Mouse (Mus musculus): ENCODE measurements around the gene Hpse2. TPM values are rescaled to one million over a fixed set of nuclear protein-coding genes. Genes with fewer than 3 reads are reported as not detected.

The Hpse2 gene
- polyA plus RNA-seq, 1 experiment from 2014 or later: 0.08 TPM

DNA sequence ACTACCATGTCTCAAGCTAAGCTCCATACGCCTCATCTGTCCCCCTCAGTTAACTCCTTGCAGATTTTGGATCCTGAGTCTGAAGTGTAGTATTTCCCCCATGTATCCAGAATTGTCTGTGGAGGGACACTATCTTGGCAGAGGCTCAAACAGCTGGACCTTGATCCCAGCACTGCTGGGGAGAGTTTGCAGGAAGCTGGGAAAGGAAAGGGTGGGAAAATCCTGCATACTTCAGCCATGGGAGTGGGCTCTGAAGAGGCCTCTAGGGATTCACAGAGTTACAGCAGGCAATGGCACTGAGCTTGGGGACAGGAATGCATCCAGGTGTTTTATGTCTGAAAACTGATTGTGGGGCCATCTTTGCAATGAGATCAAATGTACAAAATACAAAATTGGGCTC is 450.6 kb downstream of the Hpse2 start:
- no peak overlapping the region for H3K4me3 ChIP-seq (replicated peaks; ENCODE audit: low read depth, low read length)
- H3K27me3 ChIP-seq (ENCODE audit: insufficient read depth, low read length): no peaks in the 10 kb centered on the region
- H3K4me1 ChIP-seq (replicated peaks; ENCODE audit: insufficient read depth, low read length): no peaks in the 10 kb centered on the region
- no peak overlapping the region for H3K4me2 ChIP-seq (ENCODE audit: low read length)
- TF ChIP-seq CTCF (IDR thresholded peaks at IDR 0.05; ENCODE audit: low read depth): no peak
- DNase-seq (ENCODE audit: low spot score) (peak; percentile 46), ATAC-seq (replicated peaks; ENCODE audit: low FRiP score, low read depth) (no peak)
- H3K9ac ChIP-seq (ENCODE audit: low read depth, low read length): no peak overlapping the region
- H3K27ac ChIP-seq: no peak overlapping the region
- no peaks in the 10 kb centered on the region for H3K36me3 ChIP-seq (ENCODE audit: insufficient read depth, low read length)
- 65% methylated on average over 1 of the region's 1 CpGs for WGBS
- H3K9me3 ChIP-seq (replicated peaks; ENCODE audit: low read length): 0 out of 2 replicates have a peak, but pooled peaks cover under 1% of the 10 kb centered on the region

DNA sequence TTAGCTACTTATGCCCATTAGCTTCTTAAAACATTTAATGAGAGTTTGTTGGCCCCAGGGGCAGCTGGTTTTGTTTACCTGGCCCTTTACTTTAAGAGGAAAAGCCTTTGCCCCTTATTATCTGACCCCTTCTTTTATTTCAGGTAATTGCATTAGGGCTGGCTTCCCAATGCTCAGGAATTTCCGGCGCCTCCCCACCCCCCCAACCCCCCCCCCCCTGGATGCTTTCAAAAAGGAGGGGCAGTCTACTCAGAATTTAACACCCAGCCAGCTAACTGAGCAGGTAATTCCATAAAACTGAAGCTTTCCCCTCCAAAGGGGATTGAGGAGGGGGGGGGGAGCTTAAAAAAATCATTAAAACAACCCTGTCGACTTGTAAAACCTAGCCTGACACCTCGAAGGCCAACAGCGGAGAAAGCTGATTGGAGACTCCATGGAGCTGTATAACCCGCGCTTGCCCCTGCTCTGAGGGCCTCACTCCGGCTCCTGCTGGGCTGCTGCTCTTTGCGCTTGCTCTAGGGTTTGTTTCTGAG is 451.4 kb downstream of the Hpse2 start:
- Histone ChIP-seq H3K27me3 (ENCODE audit: insufficient read depth, low read length) (no peaks in the 10 kb centered on the region), H3K9ac (ENCODE audit: low read depth, low read length) (no peak overlapping the region), H3K9me3 (replicated peaks; ENCODE audit: low read length) (no peaks in the 10 kb centered on the region), H3K4me1 (replicated peaks; ENCODE audit: insufficient read depth, low read length) (no peaks in the 10 kb centered on the region), H3K4me3 (replicated peaks; ENCODE audit: low read depth, low read length) (no peak overlapping the region), H3K4me2 (ENCODE audit: low read length) (no peak overlapping the region), H3K36me3 (ENCODE audit: insufficient read depth, low read length) (no peaks in the 10 kb centered on the region), H3K27ac (no peak overlapping the region)
- 15% methylated on average over 9 of the region's 9 CpGs for WGBS
- DNase-seq (ENCODE audit: low spot score): peak; percentile 24
- ATAC-seq (replicated peaks; ENCODE audit: low FRiP score, low read depth): no peak
- no peak for TF ChIP-seq CTCF (IDR thresholded peaks at IDR 0.05; ENCODE audit: low read depth)

DNA sequence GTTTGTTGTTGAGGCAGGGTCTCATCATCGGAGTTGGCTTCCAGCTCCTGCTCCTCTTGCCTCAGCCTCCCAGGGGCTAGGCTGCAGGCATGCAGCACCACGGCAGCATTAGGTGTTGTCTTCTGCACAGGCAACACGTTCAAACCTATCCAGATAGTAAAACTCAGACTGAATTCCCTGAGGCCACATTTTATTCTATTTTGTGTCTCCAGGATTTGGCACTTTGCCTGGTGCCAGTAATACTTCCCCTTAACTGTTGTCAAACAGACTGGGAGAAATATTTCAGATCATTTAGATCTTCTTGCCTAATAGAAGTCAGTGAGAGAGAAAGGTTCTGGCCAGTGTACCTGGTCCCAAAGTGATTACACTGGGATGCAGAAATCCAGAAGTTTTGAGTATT is 458.5 kb downstream of the Hpse2 start:
- H3K4me3 ChIP-seq (replicated peaks; ENCODE audit: low read depth, low read length): no peak overlapping the region
- H3K4me1 ChIP-seq (replicated peaks; ENCODE audit: insufficient read depth, low read length): no peaks in the 10 kb centered on the region
- ATAC-seq (replicated peaks; ENCODE audit: low FRiP score, low read depth): no peak
- H3K9me3 ChIP-seq (replicated peaks; ENCODE audit: low read length): no peaks in the 10 kb centered on the region
- H3K27me3 ChIP-seq (ENCODE audit: insufficient read depth, low read length): no peaks in the 10 kb centered on the region
- WGBS: 39% methylated on average over 3 of the region's 3 CpGs
- no peaks in the 10 kb centered on the region for H3K36me3 ChIP-seq (ENCODE audit: insufficient read depth, low read length)
- H3K27ac ChIP-seq: no peak overlapping the region
- DNase-seq (ENCODE audit: low spot score): no peak
- TF ChIP-seq CTCF (IDR thresholded peaks at IDR 0.05; ENCODE audit: low read depth): no peak
- no peak overlapping the region for H3K9ac ChIP-seq (ENCODE audit: low read depth, low read length)
- no peak overlapping the region for H3K4me2 ChIP-seq (ENCODE audit: low read length)

DNA sequence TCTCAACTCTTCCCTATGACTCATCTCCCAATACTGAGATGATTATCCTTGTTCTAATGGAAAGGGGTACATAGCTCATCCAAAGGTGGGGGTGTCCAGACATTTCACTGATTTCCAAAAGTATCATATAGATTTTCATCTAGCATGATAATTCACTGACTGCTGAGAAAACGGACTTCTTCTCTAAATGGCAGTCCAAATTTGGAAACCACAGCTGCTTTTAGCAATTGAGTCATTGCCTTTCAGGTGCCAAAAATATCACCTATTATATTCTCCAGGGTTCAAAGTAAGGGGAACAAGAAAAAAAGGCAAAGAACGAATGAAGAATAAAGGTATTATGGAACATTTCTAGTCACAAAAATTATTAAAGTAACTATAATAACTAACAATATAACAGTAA is 459.9 kb downstream of the Hpse2 start:
- TF ChIP-seq CTCF (IDR thresholded peaks at IDR 0.05; ENCODE audit: low read depth): no peak
- H3K9ac ChIP-seq (ENCODE audit: low read depth, low read length): no peak overlapping the region
- no peak overlapping the region for H3K4me3 ChIP-seq (replicated peaks; ENCODE audit: low read depth, low read length)
- no peak overlapping the region for H3K27ac ChIP-seq
- ATAC-seq (replicated peaks; ENCODE audit: low FRiP score, low read depth) (no peak), DNase-seq (ENCODE audit: low spot score) (no peak)
- no peaks in the 10 kb centered on the region for H3K36me3 ChIP-seq (ENCODE audit: insufficient read depth, low read length)
- 52% methylated on average over 2 of the region's 2 CpGs for WGBS
- no peaks in the 10 kb centered on the region for H3K27me3 ChIP-seq (ENCODE audit: insufficient read depth, low read length)
- H3K4me2 ChIP-seq (ENCODE audit: low read length): no peak overlapping the region
- H3K4me1 ChIP-seq (replicated peaks; ENCODE audit: insufficient read depth, low read length): no peaks in the 10 kb centered on the region
- H3K9me3 ChIP-seq (replicated peaks; ENCODE audit: low read length): no peaks in the 10 kb centered on the region

DNA sequence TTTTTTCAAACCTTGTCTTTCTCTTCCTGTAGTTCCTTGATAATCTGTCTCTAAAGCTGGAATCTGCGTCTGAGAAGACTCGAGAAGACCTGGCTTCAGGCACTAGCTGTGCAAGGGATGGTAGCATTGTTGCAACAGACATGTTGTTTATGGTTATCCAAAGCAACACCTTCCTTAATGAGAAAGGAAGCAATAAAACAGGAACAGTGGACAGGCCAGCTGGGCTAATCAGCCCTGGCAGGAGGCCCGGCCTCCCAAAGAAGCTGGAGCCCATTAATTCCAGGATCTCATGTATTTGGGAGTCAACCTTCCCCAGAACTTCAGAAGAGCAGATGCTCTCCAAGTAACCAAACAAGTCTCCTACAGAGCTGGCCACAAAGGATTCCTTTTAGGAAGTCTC is 465.5 kb downstream of the Hpse2 start:
- Histone ChIP-seq H3K36me3 (ENCODE audit: insufficient read depth, low read length) (no peaks in the 10 kb centered on the region), H3K27ac (no peak overlapping the region), H3K9me3 (replicated peaks; ENCODE audit: low read length) (no peaks in the 10 kb centered on the region), H3K4me1 (replicated peaks; ENCODE audit: insufficient read depth, low read length) (no peaks in the 10 kb centered on the region), H3K9ac (ENCODE audit: low read depth, low read length) (no peak overlapping the region), H3K27me3 (ENCODE audit: insufficient read depth, low read length) (no peaks in the 10 kb centered on the region), H3K4me3 (replicated peaks; ENCODE audit: low read depth, low read length) (no peak overlapping the region), H3K4me2 (ENCODE audit: low read length) (no peak overlapping the region)
- ATAC-seq (replicated peaks; ENCODE audit: low FRiP score, low read depth) (no peak), DNase-seq (ENCODE audit: low spot score) (peak; percentile 64)
- TF ChIP-seq CTCF (IDR thresholded peaks at IDR 0.05; ENCODE audit: low read depth): no peak
- 46% methylated on average over 3 of the region's 3 CpGs for WGBS

DNA sequence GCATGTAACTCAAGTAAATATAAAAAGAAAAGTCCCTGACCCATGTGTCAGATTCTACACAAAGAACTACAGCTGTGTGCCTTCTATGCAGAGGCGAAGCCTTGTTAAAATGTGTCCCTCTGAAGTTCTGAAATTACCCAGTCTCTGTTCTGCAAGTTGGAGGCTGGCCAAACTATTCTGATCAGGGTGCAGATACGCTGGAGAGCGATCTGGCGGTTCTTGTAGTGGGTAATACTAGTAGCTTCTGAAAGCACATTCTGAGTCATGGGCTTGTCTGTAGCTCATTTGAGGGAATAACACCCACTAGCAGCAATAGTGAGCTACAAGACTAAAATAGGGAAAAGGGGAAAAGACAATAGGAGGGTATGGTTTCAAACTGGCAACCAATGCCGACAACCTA is 474.5 kb downstream of the Hpse2 start:
- H3K27me3 ChIP-seq (ENCODE audit: insufficient read depth, low read length): no peaks in the 10 kb centered on the region
- H3K4me2 ChIP-seq (ENCODE audit: low read length): no peak overlapping the region
- no peaks in the 10 kb centered on the region for H3K4me1 ChIP-seq (replicated peaks; ENCODE audit: insufficient read depth, low read length)
- 67% methylated on average over 5 of the region's 5 CpGs for WGBS
- H3K36me3 ChIP-seq (ENCODE audit: insufficient read depth, low read length): no peaks in the 10 kb centered on the region
- H3K27ac ChIP-seq: no peak overlapping the region
- ATAC-seq (replicated peaks; ENCODE audit: low FRiP score, low read depth) (no peak), DNase-seq (ENCODE audit: low spot score) (peak; percentile 61)
- H3K9me3 ChIP-seq (replicated peaks; ENCODE audit: low read length): no peaks in the 10 kb centered on the region
- H3K9ac ChIP-seq (ENCODE audit: low read depth, low read length): no peak overlapping the region
- no peak overlapping the region for H3K4me3 ChIP-seq (replicated peaks; ENCODE audit: low read depth, low read length)
- no peak for TF ChIP-seq CTCF (IDR thresholded peaks at IDR 0.05; ENCODE audit: low read depth)

DNA sequence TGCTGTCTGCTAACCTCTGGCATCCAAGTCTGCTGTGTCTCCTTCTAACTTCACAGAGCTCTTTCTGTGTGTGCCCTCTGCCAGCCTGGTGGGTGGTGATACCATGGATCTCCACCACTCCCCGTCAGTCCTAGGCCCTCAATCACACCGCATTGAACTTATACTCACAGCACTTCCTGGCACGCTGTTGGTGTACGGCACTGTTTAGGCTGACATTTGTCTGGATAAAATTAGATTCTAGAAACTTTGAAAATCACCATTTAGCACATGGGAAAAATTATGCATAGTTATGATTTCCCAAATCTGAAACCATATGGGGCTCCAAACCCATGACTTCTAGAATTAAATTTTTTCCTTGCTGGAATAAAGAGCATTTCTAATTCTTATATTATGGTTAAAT is 478.4 kb downstream of the Hpse2 start:
- no peak for TF ChIP-seq CTCF (IDR thresholded peaks at IDR 0.05; ENCODE audit: low read depth)
- 92% methylated on average over 4 of the region's 4 CpGs for WGBS
- H3K4me2 ChIP-seq (ENCODE audit: low read length): no peak overlapping the region

More for the DNA sequence above, 478.4 kb downstream of the Hpse2 start:
- H3K27me3 ChIP-seq (ENCODE audit: insufficient read depth, low read length): no peaks in the 10 kb centered on the region
- H3K9ac ChIP-seq (ENCODE audit: low read depth, low read length): no peak overlapping the region
- H3K27ac ChIP-seq: no peak overlapping the region
- no peak for ATAC-seq (replicated peaks; ENCODE audit: low FRiP score, low read depth)
- no peak for DNase-seq (ENCODE audit: low spot score)
- H3K9me3 ChIP-seq (replicated peaks; ENCODE audit: low read length): no peaks in the 10 kb centered on the region
- no peaks in the 10 kb centered on the region for H3K36me3 ChIP-seq (ENCODE audit: insufficient read depth, low read length)
- H3K4me1 ChIP-seq (replicated peaks; ENCODE audit: insufficient read depth, low read length): no peaks in the 10 kb centered on the region
- no peak overlapping the region for H3K4me3 ChIP-seq (replicated peaks; ENCODE audit: low read depth, low read length)
